Mouse (Mus musculus) left cerebral cortex, adult 9 months (tissue): ENCODE results near the gene Copb1.
A peak's percentile ranks its signal among the peaks of the same experiment; 100 is the strongest.

Experiments used
- DNase-seq, 2 experiments: peaks; one replicate each; pipeline ENCODE4 v3.0.0; 2022; ENCODE audit warnings: low spot score in 2 of 2

The Copb1 gene

DNA sequence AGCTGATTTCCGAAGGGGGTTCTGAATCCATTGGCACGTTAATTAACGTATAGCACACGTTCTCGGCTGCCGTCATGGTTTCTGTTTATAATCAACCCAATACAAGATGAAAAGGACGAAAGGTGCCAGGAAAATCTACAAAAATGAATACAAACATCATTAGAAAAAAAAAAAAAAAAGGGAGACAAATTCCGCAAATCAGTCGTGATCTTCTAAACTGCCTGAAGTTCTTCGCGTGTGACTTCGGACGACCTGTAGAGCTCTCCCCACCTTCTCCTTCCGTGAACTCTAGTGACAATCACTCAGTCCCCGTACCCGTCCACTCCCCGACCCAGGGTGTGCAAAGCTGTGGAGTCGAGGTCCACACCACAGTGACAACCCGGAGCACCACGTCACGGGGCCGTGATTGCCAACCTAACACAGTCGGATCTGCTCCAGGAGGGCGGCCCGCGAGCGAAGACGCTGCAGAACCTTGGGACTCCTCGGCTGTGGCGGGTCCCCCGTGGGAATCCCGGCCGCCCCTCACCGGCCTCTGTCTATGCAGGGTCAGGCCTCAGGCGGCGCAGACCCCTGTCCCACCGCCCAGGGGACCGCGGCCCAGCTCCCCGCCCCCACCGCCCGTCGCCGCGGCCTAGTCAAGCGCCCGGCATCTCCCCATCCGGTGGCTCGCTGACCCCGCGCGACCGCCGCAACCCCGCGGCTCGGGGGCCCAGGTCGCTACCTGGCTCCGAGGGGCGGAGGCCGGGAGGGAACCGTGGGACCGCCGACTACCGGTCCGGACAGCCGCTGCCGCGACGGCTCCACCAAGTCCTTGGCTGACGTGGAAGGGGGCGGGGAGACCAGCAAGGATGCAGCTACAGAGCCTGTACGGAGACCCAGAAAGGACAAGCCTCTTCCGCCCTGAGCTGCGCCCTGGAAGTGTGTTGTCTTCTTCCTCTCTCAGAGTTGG, at the start of gene Copb1:
Gene Copb1 (minus strand): TSS at position 827 of the 949 bp plus-strand sequence.
- DNase-seq: peak; percentile 70 to 90

DNA sequence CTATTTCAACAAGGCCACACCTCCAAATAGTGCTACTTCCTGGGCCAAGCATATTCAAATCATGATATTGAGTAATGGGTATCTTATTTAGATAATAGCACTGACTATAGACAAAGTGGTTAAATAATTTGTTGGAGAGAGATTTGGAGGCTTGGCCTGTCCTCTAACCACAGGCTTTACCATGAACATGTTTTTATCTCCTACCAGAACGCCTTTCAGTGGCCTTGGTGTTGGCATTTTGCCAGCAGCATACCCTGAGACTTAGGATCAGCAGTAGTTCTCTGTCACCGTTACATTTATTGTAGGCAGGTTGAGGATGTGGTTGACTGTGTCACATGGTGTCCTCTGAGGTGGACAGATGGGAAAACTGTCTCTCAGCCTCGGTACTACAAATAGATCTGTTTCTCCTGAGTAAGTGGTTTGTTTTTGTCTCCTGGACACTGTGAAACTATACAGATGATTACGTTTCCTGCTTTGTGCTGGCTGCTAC, 46.8 kb upstream of the Copb1 start:
- DNase-seq: peak in 1 of 2 experiments; percentile 30

DNA sequence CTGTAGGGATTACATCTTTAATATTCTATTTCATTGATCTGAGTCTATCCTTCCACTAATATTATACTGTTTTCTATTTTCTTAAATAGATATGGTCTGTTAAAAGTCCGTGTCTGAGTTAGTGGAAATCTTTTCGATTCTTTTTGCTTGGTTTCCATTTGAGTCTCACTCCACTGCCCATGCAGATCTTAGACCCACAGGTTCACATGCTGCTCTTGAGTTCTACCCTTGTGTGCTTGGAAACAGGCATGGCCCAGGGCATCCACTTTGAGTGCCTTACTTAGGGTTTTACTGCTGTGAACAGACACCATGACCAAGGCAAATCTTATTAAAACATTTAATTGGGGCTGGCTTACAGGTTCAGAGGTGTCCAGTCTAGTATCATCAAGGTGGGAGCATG, 46.3 kb upstream of the Copb1 start:
- DNase-seq: no peak

DNA sequence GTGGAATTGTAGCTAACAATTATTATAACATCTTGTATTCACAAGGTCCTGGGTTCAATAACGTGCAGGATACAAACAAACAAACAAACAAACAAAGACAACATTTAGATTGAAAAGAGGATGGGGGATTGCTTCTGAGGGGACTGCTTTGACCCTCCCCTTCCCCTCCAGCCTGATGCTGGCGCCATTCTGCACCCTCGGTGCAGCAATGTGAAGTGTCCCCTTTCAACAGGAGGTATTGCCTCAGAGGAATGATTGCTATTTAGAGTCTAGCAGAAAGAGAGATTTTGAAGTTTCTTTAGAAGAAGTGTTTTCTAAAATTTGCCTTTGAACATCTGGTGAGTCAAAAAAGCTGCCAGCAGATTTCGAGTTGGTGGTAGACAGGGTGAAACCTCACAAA, 44.7 kb upstream of the Copb1 start:
- no peak for DNase-seq

DNA sequence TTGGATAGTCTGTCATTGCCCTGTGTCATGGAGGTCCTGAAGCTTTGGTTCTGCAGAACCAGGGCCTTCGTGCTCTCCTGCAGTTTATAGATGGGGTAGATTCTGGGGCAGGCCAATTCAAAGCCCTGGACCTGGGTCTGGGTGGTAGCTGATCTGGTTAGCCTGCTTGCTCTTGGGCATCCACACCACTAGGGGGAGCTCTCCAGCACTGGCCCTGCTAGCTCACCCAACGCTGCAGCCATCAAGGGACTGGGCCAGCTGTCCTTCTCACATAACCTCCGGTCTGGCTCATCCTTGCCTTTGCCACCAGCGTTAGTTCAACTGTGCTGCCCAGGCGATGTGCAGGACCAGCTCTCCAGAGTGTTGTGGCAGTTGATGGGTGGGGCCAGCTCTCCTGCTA, 40.2 kb upstream of the Copb1 start:
- no peak for DNase-seq

DNA sequence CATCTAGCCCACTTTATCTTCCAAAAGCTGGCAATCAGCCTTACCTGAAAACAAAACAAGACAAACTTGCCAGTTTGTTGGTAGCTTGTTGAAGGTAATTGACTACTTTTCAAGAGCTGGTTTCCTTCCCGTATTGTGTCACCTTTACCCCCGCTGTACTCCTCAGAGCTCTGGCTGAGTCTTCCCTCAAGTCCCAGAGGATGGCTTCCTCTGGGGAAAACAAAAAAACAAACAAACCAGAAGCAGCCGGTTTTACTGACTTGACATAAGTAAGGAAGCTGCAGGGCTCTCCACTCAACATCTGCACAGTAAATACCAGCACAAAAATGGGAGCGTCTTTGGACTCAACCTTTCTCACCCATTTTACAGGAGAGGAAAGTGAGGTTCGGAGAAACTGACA, 39.4 kb upstream of the Copb1 start:
- no peak for DNase-seq

DNA sequence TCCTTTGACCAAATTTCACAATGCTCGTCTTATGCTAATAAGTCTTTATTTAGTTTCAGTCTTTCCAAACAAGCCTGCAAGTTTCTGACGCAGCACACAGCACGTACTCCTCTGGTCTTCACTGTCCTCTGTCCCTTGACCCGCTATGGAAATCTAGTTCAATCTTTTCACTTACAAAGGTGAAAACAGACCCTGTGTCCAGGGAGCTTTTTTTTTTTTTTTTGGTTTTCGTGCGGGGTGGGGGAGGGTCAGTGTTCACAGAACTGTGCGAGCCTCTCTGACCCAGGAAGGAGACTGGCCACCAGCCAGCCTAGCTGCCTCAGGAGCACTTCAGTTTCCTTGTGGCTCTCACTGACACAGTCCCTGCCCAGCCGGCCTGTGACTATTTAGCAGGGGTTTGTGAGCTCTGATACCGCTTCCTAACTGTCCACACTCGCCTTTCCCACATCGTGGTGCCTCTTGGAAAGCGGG, 38.0 kb upstream of the Copb1 start:
- peak in 1 of 2 experiments; percentile 43 for DNase-seq

DNA sequence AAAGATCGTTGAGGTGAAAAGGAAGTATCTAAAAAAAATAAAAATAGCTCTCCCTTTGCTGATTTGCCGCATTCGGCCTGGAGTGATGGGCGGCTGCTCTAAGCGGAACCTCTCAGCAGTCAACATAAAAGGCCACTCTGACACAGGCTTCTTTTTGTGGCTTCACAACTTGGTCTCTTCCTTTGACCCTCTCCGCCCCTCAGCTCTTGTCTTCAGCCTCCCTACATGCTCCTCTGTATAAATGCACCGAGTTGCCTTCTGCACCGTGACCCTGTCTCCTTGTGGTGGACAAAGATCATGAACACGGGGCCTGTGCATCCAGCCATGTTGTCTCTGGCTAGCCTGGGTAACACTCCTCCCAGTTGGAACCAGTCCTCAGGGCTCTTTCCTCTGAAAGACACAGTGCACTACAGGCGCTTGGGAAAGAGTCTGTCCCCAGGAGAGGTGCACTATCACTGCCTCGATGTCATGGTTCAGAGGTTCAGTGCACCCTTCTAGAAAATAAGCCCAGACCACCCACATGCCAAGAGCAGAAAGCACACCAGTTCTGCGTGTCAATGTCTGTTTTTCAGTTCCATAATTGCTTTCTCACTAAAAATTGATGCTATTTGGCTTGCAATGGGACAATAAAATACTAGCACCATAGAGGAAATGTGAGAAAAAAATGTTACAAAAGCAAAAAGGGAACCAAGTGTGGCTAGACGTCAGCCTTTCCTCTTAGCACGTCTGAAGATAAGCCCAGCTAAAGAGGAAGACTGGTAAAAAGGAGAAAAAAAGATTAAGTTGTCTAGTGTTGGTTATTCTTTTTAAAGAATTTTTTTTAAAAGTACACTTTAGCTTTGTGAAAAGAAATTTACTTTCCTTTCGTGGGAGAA, 37.2 kb upstream of the Copb1 start:
- no peak for DNase-seq

DNA sequence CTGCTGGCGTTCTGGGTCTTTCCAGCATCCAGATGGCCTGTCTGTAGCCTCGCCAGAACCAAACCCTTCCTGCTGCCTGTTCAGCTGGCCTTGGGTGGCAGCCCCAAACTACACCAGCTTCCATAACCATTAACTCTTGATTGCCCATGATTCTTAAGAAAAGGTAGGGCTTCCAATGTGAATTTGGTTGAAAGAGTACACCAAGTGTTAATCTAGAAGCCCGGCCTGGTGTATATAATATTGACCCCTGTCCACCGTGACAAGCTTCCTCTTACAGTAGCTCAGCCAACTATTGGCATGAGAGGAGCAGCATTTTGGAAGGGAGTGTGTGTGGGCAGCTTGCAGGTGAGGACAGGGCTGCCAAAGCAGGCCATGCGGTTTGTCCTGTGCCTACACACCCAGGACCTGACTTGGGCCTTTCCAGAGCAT, 35.6 kb upstream of the Copb1 start:
- DNase-seq: no peak

DNA sequence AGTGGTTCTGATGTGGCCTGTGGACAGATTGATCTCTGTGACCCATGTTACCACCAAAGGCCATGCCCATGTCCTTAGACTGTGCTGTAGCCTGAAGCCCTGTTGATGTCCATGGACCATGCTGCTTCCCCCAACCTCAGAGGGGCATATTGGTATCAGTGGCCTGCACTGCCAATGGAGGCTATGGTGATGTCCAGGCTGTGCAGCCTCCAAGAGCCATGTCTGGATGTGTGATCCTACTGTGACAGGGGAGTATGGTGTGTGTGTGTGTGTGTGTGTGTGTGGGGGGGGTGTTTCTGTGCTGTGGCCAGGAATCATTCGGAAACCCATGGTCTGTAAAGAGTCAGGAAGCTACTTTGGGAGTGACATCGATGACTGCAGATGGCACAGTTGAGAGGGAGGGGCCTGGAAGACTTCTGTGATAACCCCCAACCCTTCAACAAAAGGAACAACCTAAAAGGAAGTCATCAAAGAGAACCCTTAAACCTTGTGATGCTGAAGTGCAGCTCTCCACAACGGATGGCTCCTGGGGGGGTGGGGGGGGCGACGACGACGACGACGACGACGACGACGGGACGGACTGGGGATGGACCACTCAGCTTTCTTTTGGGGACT, 29.9 kb upstream of the Copb1 start:
- DNase-seq: no peak

DNA sequence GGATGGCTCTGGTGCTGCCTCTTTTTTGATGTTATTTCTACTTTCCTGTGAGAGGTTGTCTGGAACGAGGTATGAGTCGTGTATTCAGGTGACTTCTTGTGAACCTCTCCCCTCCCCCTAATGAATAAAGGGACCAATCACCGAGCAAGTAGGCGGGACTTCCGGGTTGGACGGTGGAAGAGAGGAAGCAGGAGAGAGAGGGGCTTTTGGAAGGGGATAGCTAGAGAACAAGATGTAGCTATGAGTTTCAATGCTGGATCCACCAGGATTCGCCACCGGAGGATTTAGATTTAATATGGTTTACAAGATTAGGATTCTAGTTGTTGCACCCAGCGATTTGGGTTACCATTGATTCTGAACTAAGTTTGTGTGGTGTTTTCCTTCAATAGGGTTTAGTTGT, 28.5 kb upstream of the Copb1 start:
- DNase-seq: no peak

DNA sequence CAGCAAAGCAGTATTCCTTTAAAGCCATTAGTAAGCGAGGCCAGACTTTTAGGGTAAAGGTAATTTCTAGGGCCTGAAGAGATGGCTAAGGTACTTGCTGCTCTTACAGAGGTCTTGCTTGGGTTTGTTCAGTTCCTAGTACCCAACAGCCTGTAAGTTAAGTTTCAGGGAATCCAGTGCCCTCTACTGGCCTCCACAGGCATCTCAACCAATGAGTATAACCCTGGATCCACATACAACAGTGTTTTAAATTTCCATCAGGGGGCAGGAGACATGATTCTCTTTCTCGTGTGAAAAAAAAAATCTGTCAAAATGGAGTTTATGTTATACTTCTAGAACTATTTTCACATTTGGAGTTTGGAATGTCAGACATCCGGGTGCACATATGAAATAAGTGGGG, 27.2 kb upstream of the Copb1 start:
- no peak for DNase-seq

DNA sequence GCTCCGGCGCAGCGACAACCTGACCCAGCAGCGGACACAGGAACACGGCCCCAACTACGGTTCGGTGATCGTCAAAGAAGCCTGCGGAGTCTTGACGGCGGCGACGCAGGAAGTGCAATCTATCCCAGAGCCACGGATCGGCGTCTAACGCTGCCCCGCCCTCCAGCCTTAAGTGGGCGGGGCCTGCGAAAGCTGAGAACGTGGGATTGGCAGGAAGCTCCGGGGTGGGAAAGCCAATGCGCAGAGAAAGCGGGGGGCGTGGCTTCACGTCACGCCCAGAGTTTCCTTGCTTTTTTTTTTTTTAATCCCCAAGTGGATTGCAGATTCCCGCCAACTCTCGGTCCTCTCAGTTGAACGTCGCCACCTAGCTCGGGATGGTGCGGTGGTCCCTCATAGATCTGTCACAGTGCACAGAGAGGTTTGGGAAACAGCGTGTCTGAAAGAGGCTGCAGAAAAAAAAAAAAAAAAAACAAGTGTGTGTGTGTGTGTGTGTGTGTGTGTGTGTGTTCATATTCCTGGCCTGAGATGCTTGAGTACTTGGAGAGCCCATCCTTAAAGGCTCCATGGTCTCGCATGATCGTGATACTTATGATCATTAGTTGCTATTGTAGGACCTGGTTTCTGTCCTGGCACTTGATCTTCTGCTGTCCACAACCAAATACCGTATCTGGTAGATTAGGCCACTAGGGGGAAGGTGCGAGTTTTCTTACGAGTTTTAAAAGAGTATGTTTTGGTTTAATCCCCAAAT, 21.7 kb upstream of the Copb1 start, which contains the start of gene Psma1:
Gene Psma1 (minus strand): TSS at position 114 of the 748 bp plus-strand sequence.
- DNase-seq: peak; percentile 94 to 97

DNA sequence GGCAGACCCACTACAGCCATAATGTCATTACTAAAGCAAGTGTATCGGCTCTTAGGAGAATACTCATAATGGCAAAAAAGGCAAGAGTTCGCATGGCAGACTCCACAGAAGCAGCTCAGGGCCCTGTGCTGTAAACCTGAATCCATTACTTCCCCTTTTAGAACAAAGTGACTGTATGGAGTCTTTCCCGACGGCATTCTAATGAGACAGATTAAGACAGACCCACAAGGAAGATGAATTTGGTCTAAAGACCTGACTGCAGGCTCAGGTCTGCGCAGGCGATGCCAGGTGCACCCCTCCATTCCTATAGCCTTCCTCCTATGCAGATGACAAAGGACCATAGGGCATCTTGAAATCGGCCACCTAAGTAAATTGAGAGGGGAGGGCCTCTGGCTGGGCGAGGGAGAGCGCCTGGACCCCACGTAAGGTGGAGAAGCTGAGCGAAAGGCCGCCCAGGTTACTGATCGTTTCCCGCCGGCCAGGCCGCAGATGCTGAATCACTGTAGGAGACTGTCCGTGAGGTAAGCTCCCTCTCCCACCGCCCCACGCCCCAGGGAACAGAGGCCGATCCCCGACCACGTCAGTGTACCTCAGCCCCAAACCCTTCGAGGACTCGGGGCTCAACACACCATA, 21.0 kb upstream of the Copb1 start:
- DNase-seq: no peak

DNA sequence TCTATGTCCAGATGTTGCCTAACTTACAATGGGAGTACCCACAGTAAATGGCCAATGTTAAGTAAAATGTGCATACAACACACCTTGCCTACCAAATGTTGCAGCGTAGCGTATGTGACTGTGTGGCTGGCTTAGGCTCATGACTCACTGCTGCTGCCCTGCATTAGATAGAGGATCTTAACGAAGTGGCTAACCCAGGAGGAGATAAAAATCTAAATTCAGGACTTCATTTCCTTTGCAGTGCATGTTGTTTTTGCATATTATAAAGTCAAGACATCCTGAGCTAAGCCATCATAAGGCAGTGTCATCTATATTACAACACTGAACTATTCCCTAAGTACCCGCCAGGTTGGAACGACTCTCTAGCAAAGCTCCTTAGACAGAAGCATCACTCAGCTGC, 13.9 kb upstream of the Copb1 start:
- no peak for DNase-seq

DNA sequence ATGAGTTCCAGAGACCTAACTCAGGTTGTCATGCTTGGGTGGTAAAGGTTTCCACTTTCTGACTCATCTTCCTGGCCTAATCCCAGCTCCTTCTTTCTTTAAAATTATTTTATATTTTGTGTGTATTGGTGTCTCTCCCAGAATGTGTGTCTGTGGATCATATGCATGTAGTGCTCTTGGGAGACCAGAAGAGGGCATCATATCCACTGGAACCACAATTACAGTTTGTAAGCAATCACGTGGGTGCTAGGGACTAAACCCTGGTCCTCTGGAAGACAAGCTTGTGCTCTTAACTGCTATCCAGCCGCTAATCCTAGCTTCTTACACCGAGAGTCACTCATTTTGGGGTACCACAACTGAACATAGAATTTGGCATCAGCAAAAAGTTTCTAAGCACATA, 2.8 kb downstream of the Copb1 start:
- DNase-seq: no peak

DNA sequence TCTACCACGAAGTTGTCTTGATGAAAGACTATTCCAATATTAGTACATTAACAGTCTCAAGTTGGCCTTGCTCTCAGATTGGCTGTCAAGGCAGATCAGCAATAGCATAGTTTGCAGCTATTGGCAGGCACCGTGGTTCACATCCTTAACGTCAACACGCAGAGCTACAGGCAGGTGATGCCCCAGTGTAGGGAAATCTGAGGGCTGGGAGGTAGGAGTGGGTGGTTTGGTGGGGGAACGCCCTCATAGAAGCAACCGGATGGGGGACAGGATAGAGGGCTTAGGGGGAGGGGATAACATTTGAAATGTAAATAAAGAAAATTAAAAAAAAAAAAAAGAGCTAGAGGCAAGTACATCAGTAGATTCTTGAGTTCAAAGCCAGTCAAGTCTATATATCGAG, 20.5 kb downstream of the Copb1 start:
- DNase-seq: no peak

DNA sequence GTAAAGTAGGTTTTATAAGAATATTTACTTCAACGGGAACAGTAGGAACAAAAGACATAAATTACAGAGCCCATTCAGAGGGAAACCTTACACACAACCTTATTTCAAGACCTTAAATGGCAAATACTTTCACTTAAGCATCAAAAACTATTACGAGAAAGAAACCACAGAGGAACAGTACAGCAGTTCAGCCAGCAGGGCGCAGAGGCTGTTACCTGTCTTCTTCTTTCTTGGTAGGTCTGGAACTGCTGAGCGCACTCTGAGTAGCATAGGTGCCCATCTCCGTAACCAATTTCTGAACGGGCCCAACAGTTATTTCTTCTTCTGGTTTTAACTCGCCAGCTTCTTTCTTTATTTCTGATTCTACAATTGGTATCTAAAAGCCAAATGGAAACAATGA, 21.5 kb downstream of the Copb1 start:
- no peak for DNase-seq

DNA sequence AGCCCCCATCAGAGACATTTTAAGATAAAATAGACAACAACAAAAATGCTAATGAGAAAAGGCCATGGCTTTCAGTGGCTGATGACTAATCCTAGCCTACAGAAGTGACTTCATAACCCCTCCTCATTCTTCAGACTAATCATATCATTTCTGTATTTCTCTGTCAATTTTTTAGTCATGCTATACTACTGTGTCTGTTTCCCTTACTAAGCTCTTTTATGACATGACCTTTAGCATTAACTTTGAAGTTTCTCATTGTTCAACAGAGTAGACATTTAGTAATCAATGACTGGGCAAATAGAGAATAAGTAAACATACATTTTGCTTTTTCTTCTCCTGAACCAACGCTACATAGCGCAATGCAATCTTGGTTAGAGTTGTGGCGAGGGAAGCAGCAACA, 22.7 kb downstream of the Copb1 start:
- DNase-seq: no peak

DNA sequence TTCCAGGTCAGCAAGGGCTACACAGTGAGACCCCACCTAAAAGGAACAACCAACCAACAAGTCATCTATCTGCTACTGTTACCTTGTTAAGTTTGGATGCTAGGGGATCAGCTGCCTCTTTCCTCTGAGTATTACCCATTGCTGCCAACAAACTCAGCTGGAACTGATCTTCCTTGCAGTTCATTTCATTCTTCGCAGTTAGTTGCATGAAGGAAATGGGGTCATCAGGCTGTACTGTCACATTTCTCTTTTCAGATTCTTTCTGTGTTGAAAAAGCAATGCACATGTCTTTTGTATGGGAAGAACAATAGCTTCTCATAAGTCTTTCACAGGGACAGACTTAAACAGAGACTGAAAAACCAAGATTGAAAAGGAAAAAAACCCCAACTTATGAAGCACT, 28.0 kb downstream of the Copb1 start:
- no peak for DNase-seq

DNA sequence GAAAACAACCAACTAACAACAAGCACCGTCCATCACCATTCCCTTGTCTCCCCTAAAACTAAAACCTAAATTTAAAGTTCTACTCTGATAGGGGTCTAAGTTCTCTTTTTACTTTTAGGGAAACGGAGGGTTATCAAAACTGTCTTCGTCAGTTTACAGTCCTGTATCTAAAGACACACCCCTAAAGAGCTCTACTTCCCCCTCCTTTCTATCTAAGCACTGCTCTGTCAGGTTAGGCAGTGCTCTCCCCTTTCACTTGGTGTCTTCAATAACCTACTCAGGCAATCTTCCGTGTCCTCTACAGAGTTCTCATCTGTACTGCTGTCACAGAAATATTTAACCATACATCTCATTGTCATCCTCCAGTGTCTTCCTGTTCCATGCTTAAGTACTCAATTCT, 34.1 kb downstream of the Copb1 start:
- DNase-seq: no peak
